Mouse (Mus musculus) C2C12 (cell line): Measurements from ENCODE around the gene Gak. TPM values are rescaled to one million over a fixed set of nuclear protein-coding genes. Genes with fewer than 3 reads are reported as not detected.

Source experiments
- H3K27me3 ChIP-seq: one replicate; pipeline ENCODE4 v1.6.1; 2011; ENCODE audit not compliant: control insufficient read depth, insufficient read depth, insufficient read length
- H3K36me3 ChIP-seq: one replicate; pipeline ENCODE4 v1.6.1; 2011; ENCODE audit not compliant: control insufficient read depth, insufficient read depth
- H3K4me3 ChIP-seq: one replicate; pipeline ENCODE4 v1.5.1; 2011; ENCODE audit warnings: mild to moderate bottlenecking, control low read depth; ENCODE audit not compliant: poor library complexity, insufficient read depth, severe bottlenecking
- H3K79me2 ChIP-seq: one replicate; pipeline ENCODE4 v1.6.1; 2011; ENCODE audit not compliant: control insufficient read depth, insufficient read depth
- H3K79me3 ChIP-seq: one replicate; pipeline ENCODE4 v1.6.1; 2011; ENCODE audit warnings: low read depth, control low read depth
- H3ac ChIP-seq: one replicate; pipeline ENCODE3; 2011; ENCODE audit warnings: low read depth; ENCODE audit not compliant: control insufficient read depth, insufficient read length
- CEBPB ChIP-seq: IDR thresholded peaks from one replicate; pipeline ENCODE4 v1.6.1; 2011; ENCODE audit warnings: low read depth, mild to moderate bottlenecking, control low read depth, moderate library complexity
- CTCF ChIP-seq: IDR thresholded peaks from one replicate; pipeline ENCODE4 v1.5.1; 2011; ENCODE audit not compliant: control insufficient read depth, insufficient read depth, insufficient read length
- FOSL1 ChIP-seq: IDR thresholded peaks from one replicate; pipeline ENCODE4 v1.8.0; 2011; ENCODE audit warnings: mild to moderate bottlenecking, low read length; ENCODE audit not compliant: poor library complexity, insufficient read depth, severe bottlenecking
- MAX ChIP-seq: IDR thresholded peaks from one replicate; pipeline ENCODE4 v1.6.1; 2011; ENCODE audit warnings: mild to moderate bottlenecking, control low read depth
- MYOD1 ChIP-seq: IDR thresholded peaks from one replicate; pipeline ENCODE4 v1.6.1; 2011; ENCODE audit warnings: low read depth; ENCODE audit not compliant: control insufficient read depth, insufficient read length
- MYOG ChIP-seq: IDR thresholded peaks from one replicate; pipeline ENCODE4 v1.6.1; 2011; ENCODE audit not compliant: control insufficient read depth, insufficient read length; ENCODE audit errors: extremely low read depth
- USF1 ChIP-seq: IDR thresholded peaks from one replicate; pipeline ENCODE4 v1.6.1; 2011; ENCODE audit warnings: low read depth, mild to moderate bottlenecking, control low read depth, moderate library complexity
- polyA plus RNA-seq: library from polyadenylated mRNA; unstranded; fragments of >200 nt; fragmentation: generic; extraction: Trizol; gene quantifications from one replicate; pipeline ENCODE4 v1.2.1, GENCODE M21; 2012; ENCODE audit warnings: missing spikeins

The Gak gene
- polyA plus RNA-seq, 1 experiment = 44.0 TPM

DNA sequence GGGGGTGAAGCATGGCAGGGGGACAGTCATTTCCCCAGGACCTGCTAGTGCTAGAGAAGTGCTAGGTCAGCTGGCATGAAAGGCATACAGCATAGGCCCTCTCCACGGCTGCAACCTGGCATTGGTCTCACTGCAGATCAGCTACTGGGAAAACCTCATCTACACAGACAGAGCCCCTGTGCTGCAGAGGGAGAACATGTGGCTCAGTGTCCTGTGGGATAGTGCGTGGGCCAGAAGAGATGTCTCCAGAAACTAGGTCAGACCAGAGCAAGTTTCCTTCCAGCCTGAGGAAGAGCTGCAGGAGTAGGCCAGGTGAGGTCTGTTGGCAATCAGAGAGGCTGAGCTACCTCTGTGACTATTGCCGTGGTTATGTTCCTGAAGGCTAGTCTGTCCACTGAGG lies 107.7 kb downstream of the Gak start:
- Histone ChIP-seq H3K79me3 (no peaks in the 10 kb centered on the region), H3K36me3 (no peaks in the 10 kb centered on the region), H3K27me3 (peaks cover 11% of the 10 kb centered on the region), H3ac (no peak overlapping the region), H3K4me3 (no peak overlapping the region), H3K79me2 (no peaks in the 10 kb centered on the region)
- TF ChIP-seq MYOD1 = no peak
- no peak for TF ChIP-seq CTCF
- TF ChIP-seq USF1 = no peak
- no peak for TF ChIP-seq CEBPB
- no peak for TF ChIP-seq FOSL1
- no peak for TF ChIP-seq MAX
- TF ChIP-seq MYOG = no peak

DNA sequence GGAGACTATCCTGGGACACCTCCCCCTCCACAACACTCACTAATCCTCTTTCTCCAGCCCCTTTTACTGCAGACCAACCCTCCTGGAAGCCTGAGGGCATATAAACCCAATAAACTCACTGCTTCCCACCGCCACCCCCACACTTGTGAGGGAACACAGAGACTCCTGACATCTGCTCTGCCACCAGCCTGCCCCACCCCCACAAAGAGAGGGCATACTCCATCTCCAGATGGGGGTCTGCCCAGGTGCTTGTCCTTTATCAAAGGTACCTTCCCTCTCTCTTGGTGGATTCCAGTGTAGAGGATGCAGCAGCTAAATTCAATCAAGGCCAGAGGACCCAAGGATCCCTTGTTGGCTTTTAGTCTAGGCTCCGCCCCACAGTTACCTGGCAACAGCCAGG lies 108.5 kb downstream of the Gak start:
- Histone ChIP-seq H3K79me3 (no peaks in the 10 kb centered on the region), H3K36me3 (no peaks in the 10 kb centered on the region)
- TF ChIP-seq MYOD1 (no peak), CEBPB (no peak), MYOG (no peak), USF1 (no peak), CTCF (no peak), FOSL1 (no peak), MAX (no peak)

DNA sequence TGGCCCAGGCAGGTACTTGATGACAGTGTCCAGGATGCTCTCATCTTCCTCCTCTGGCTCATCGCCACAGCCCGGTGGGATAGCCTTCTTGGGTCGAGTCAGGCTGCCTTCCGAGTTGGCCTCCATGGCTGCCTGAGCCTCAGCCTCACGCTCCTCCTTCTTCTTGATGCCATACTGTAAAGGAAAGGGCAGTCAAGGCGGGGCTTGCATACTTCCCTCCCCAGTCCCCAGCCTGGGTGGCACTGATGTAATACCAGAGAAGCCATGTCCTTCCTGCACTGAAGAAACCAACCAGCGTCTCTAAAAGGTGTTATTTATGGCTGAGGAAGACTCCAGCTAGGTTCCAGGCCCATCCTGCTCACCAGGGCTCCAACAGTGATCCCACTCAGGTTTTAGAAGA lies 109.4 kb downstream of the Gak start:
- H3ac ChIP-seq = no peak overlapping the region
- TF ChIP-seq USF1 = no peak
- no peak for TF ChIP-seq MYOG
- no peak for TF ChIP-seq MAX
- no peak for TF ChIP-seq MYOD1
- TF ChIP-seq CTCF = no peak
- TF ChIP-seq CEBPB = no peak
- no peak for TF ChIP-seq FOSL1
- H3K36me3 ChIP-seq = no peaks in the 10 kb centered on the region
- H3K27me3 ChIP-seq = peaks cover 4% of the 10 kb centered on the region
- no peaks in the 10 kb centered on the region for H3K79me3 ChIP-seq
- H3K4me3 ChIP-seq = no peak overlapping the region
- no peaks in the 10 kb centered on the region for H3K79me2 ChIP-seq

More for the DNA sequence above, 108.5 kb downstream of the Gak start:
- Histone ChIP-seq H3ac (no peak overlapping the region), H3K4me3 (no peak overlapping the region), H3K27me3 (peaks cover 11% of the 10 kb centered on the region), H3K79me2 (no peaks in the 10 kb centered on the region)

Other genes with a start within 250 kb of the Gak start
- 0.01 TPM for gene Pde6b, start 241.4 kb downstream of the Gak start, polyA plus RNA-seq
- gene Atp5k, start 195.3 kb downstream of the Gak start, polyA plus RNA-seq = 1,015 TPM
- 0.25 TPM for gene Mfsd7a, start 180.9 kb downstream of the Gak start, polyA plus RNA-seq
- gene Pcgf3, start 168.5 kb downstream of the Gak start, polyA plus RNA-seq = 14.4 TPM
- gene Cplx1, start 79.7 kb downstream of the Gak start, polyA plus RNA-seq = not detected
- gene Tmem175, start within 50 bp of the Gak start, polyA plus RNA-seq = 9.1 TPM
- gene Idua, start 30.6 kb upstream of the Gak start, polyA plus RNA-seq = 1.1 TPM
- 4.7 TPM for gene Dgkq, start 39.9 kb upstream of the Gak start, polyA plus RNA-seq
- gene Slc26a1, start 45.8 kb upstream of the Gak start, polyA plus RNA-seq = 0.11 TPM
- 30.9 TPM for gene Fgfrl1, start 62.6 kb upstream of the Gak start, polyA plus RNA-seq
- gene Rnf212, start 145.2 kb upstream of the Gak start, polyA plus RNA-seq = not detected
- gene Tmed11, start 165.6 kb upstream of the Gak start, polyA plus RNA-seq = not detected
- not detected for gene Vmn2r8, start 179.1 kb upstream of the Gak start, polyA plus RNA-seq
- not detected for gene Vmn2r9, start 222.8 kb upstream of the Gak start, polyA plus RNA-seq